Mouse (Mus musculus): ENCODE results near the gene Plekhm2. TPM values are rescaled to one million over a fixed set of nuclear protein-coding genes. Genes with fewer than 3 reads are reported as not detected.

The Plekhm2 gene
- polyA plus RNA-seq, 1 experiment: 134 TPM

- no peaks in the 10 kb centered on the region for H3K4me1 ChIP-seq (ENCODE audit: control insufficient read depth, insufficient read depth, low read length)
- no peak overlapping the region for H3K4me3 ChIP-seq (ENCODE audit: insufficient read depth, low read length)
- TF ChIP-seq CTCF (IDR thresholded peaks at IDR 0.05; ENCODE audit: extremely low read depth, insufficient read depth, low read length) (no peak), POLR2A (IDR thresholded peaks at IDR 0.05; ENCODE audit: extremely low read depth, insufficient read depth, low read length) (no peak)
- H3K27ac ChIP-seq (ENCODE audit: insufficient read depth, low read length): no peak overlapping the region
These were observed 37.2 kb downstream of the Plekhm2 start for GRCm38 (mm10) chr4:141627502-141627901.

DNA sequence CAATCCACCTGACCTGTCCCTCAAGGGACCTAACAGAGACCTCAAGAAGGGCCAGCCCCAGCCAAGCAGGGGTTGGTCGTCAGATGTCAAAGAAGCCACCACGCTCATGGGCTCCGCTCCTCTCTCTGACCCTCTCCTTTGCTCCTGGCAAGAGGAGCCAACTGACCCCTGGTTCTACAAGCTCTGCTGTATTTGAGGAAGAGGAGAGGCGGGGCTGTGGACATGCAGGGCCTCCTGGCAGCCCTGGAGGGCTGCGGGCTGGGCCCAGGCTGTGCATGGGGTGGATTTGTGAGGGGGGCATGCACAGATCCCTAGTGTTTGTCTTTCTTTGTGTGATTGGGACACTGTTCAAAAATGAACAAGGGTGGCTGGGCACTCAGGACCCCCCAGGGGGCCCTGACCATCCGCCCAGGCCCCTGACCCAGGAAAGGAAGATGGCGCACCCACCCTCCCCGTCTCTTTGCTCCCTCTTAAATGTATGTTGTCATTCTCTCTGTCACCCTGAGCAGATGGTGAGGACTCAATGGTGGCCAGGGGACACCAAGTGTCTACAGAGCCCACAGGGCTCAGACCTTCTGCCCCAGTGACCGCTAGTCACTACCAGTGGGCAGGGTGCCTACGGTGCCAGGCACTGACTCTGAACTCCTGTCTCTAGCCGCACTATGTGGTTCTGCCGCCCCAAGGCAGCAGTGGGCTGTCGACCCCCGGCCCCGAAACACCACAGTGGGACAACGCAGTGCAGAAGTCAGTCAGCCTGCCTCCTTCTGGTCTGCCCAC lies 38.7 kb downstream of the Plekhm2 start:
- Histone ChIP-seq H3K4me3 (ENCODE audit: insufficient read depth, low read length) (no peak overlapping the region), H3K27ac (ENCODE audit: insufficient read depth, low read length) (no peak overlapping the region)
- TF ChIP-seq CTCF (IDR thresholded peaks at IDR 0.05; ENCODE audit: extremely low read depth, insufficient read depth, low read length): no peak
- no peak for TF ChIP-seq POLR2A (IDR thresholded peaks at IDR 0.05; ENCODE audit: extremely low read depth, insufficient read depth, low read length)

GRCm38 (mm10) chr4:141624983-141625773 lies 39.5 kb downstream of the Plekhm2 start:
- TF ChIP-seq POLR2A (IDR thresholded peaks at IDR 0.05; ENCODE audit: extremely low read depth, insufficient read depth, low read length) (no peak), CTCF (IDR thresholded peaks at IDR 0.05; ENCODE audit: extremely low read depth, insufficient read depth, low read length) (peak; percentile 56)
- Histone ChIP-seq H3K4me3 (ENCODE audit: insufficient read depth, low read length) (no peak overlapping the region), H3K4me1 (ENCODE audit: control insufficient read depth, insufficient read depth, low read length) (no peaks in the 10 kb centered on the region), H3K27ac (ENCODE audit: insufficient read depth, low read length) (no peak overlapping the region)

More for the DNA sequence above, 38.7 kb downstream of the Plekhm2 start:
- no peaks in the 10 kb centered on the region for H3K4me1 ChIP-seq (ENCODE audit: control insufficient read depth, insufficient read depth, low read length)

- TF ChIP-seq CTCF (IDR thresholded peaks at IDR 0.05; ENCODE audit: extremely low read depth, insufficient read depth, low read length) (no peak), POLR2A (IDR thresholded peaks at IDR 0.05; ENCODE audit: extremely low read depth, insufficient read depth, low read length) (no peak)
- Histone ChIP-seq H3K4me3 (ENCODE audit: insufficient read depth, low read length) (no peak overlapping the region), H3K4me1 (ENCODE audit: control insufficient read depth, insufficient read depth, low read length) (no peaks in the 10 kb centered on the region), H3K27ac (ENCODE audit: insufficient read depth, low read length) (no peak overlapping the region; the same call in 1 of the 2 replicates)
These were observed 40.6 kb downstream of the Plekhm2 start for GRCm38 (mm10) chr4:141624134-141624533.

GRCm38 (mm10) chr4:141623666-141624065 lies 41.0 kb downstream of the Plekhm2 start, which contains the start of gene Slc25a34:
TSS of gene Slc25a34 (minus strand) at chr4:141623821.
- no peaks in the 10 kb centered on the region for H3K4me1 ChIP-seq (ENCODE audit: control insufficient read depth, insufficient read depth, low read length)
- peak within 1 kb of the TSS; percentile 24; the same call in 1 of the 2 replicates for H3K4me3 ChIP-seq (ENCODE audit: insufficient read depth, low read length)
- H3K27ac ChIP-seq (ENCODE audit: insufficient read depth, low read length): no peak within 1 kb of the TSS; the same call in 1 of the 2 replicates
- TF ChIP-seq POLR2A (IDR thresholded peaks at IDR 0.05; ENCODE audit: extremely low read depth, insufficient read depth, low read length): peak; percentile 50
- no peak for TF ChIP-seq CTCF (IDR thresholded peaks at IDR 0.05; ENCODE audit: extremely low read depth, insufficient read depth, low read length)

- TF ChIP-seq CTCF (IDR thresholded peaks at IDR 0.05; ENCODE audit: extremely low read depth, insufficient read depth, low read length) (no peak), POLR2A (IDR thresholded peaks at IDR 0.05; ENCODE audit: extremely low read depth, insufficient read depth, low read length) (no peak)
- no peaks in the 10 kb centered on the region for H3K4me1 ChIP-seq (ENCODE audit: control insufficient read depth, insufficient read depth, low read length)
- no peak overlapping the region for H3K27ac ChIP-seq (ENCODE audit: insufficient read depth, low read length)
- H3K4me3 ChIP-seq (ENCODE audit: insufficient read depth, low read length): peak overlapping the region; percentile 24; the same call in 1 of the 2 replicates
These were observed 41.7 kb downstream of the Plekhm2 start for GRCm38 (mm10) chr4:141623037-141623436.

GRCm38 (mm10) chr4:141622580-141622979 lies 42.1 kb downstream of the Plekhm2 start:
- Histone ChIP-seq H3K27ac (ENCODE audit: insufficient read depth, low read length) (no peak overlapping the region), H3K4me1 (ENCODE audit: control insufficient read depth, insufficient read depth, low read length) (no peaks in the 10 kb centered on the region), H3K4me3 (ENCODE audit: insufficient read depth, low read length) (no peak overlapping the region)
- TF ChIP-seq CTCF (IDR thresholded peaks at IDR 0.05; ENCODE audit: extremely low read depth, insufficient read depth, low read length): no peak
- TF ChIP-seq POLR2A (IDR thresholded peaks at IDR 0.05; ENCODE audit: extremely low read depth, insufficient read depth, low read length): no peak

GRCm38 (mm10) chr4:141622091-141622490 lies 42.6 kb downstream of the Plekhm2 start:
- Histone ChIP-seq H3K4me1 (ENCODE audit: control insufficient read depth, insufficient read depth, low read length) (no peaks in the 10 kb centered on the region), H3K4me3 (ENCODE audit: insufficient read depth, low read length) (no peak overlapping the region), H3K27ac (ENCODE audit: insufficient read depth, low read length) (no peak overlapping the region)
- TF ChIP-seq POLR2A (IDR thresholded peaks at IDR 0.05; ENCODE audit: extremely low read depth, insufficient read depth, low read length) (no peak), CTCF (IDR thresholded peaks at IDR 0.05; ENCODE audit: extremely low read depth, insufficient read depth, low read length) (no peak)

DNA sequence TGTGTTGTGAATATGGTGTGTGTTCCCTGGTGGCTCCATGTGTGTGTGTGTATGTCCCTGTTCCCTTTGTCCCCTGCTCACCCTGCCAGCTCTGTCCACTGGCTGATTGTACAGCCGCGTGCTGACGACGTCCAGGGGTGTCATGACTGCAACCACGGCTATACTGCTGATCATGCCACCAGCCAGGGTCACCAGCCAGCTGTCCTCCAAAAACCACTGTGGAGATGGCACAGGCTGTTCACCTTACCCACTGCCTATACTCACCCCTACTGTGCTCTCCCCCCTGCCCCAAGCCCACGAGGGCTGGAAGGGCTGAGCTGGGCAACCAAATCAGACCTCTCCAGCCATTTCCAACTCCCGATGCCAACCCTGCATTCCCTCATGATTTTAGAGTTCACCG lies 43.4 kb downstream of the Plekhm2 start:
- Histone ChIP-seq H3K4me3 (ENCODE audit: insufficient read depth, low read length) (no peak overlapping the region), H3K27ac (ENCODE audit: insufficient read depth, low read length) (no peak overlapping the region), H3K4me1 (ENCODE audit: control insufficient read depth, insufficient read depth, low read length) (no peaks in the 10 kb centered on the region)
- TF ChIP-seq POLR2A (IDR thresholded peaks at IDR 0.05; ENCODE audit: extremely low read depth, insufficient read depth, low read length): no peak
- no peak for TF ChIP-seq CTCF (IDR thresholded peaks at IDR 0.05; ENCODE audit: extremely low read depth, insufficient read depth, low read length)
